Mouse (Mus musculus): ENCODE results near the gene Eci1. TPM values are rescaled to one million over a fixed set of nuclear protein-coding genes. Genes with fewer than 3 reads are reported as not detected.

Gene Eci1
- 196 and 222 TPM in 2 replicates for polyA plus RNA-seq (2012; rRNA removed)

DNA sequence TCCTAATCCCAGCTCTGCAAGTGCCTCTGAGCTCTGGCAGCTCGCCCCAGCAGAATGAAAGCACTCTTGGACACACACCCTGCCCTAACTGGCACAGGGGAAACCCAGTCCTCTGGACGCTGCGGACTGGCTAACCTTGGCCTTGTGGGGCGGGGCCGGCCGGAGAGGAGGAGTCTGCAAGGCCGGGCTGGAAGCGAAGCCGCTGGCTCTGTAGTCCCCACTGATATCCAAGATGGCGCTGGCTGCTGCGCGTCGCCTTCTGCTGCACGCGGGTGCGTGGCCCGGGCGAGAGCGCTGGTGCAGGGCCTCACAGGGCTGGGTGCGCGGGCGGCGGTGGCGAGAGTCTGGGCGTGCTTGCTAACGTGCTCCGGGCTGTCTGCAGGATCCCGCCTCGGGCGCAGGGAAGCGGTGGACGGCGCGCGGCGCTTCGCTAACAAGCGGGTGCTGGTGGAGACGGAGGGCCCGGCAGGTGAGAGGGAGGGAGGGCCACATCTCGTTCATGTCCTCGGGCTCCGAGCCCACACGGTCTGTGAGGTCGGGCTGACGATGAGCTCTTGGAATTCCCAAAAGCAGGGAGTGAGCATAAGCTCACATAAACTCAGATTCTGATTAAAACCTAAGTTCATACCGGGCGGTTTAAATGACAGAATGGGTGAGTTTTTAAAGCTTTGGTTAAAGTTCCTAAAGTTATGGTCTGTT is at the start of gene Eci1:
TSS of gene Eci1 (plus strand) at position 171 of the 699 bp plus-strand sequence.
- peak; percentile 99 for DNase-seq
- Histone ChIP-seq H3K27me3 (replicated peaks; ENCODE audit: control insufficient read depth, insufficient read depth, low read length) (no peaks in the 10 kb centered on the region), H3K4me1 (ENCODE audit: control insufficient read depth, insufficient read depth, low read length) (peaks cover 13% of the 10 kb centered on the region; the same call in 1 of the 2 replicates), H3K27ac (ENCODE audit: insufficient read depth, low read depth, low read length) (peak within 1 kb of the TSS; percentile 93), H3K4me3 (ENCODE audit: insufficient read depth, low read depth, low read length) (peak within 1 kb of the TSS; percentile 79), H3K36me3 (ENCODE audit: control insufficient read depth, insufficient read depth, low read length) (no peaks in the 10 kb centered on the region; the same call in 1 of the 2 replicates)
- peak; percentile 93 for TF ChIP-seq POLR2A (IDR thresholded peaks at IDR 0.05; ENCODE audit: low read depth, low read length)
- TF ChIP-seq CTCF (conservative IDR thresholded peaks at IDR 0.05; ENCODE audit: insufficient read depth, insufficient read length, low read depth, low read length), result no peak
- under 1% methylated on average over 48 of the region's 48 CpGs for WGBS

DNA sequence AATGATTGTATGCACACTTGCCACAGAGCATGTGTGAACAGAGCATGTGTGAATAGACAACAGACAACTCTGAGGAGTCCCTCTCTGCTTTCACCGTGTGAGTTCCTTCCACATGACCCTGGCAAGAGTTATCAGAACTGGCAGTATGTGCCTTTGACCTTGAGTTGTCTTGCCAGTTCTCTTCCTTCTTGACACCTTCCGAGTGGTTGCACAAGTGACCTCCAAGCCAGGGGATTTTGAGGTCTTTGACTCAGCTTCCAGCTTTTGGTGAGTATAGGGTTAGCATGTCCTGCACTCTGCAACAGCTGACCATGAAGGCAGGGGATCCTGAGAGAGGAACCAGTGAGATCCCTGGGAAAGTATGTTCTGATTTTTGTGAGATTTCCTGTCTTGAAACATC is 47.9 kb upstream of the Eci1 start:
- no peak for DNase-seq
- peaks cover 11% of the 10 kb centered on the region; the same call in 1 of the 2 replicates for H3K36me3 ChIP-seq (ENCODE audit: control insufficient read depth, insufficient read depth, low read length)
- no peaks in the 10 kb centered on the region for H3K27me3 ChIP-seq (replicated peaks; ENCODE audit: control insufficient read depth, insufficient read depth, low read length)
- H3K4me3 ChIP-seq (ENCODE audit: insufficient read depth, low read depth, low read length), result no peak overlapping the region
- no peaks in the 10 kb centered on the region for H3K4me1 ChIP-seq (ENCODE audit: control insufficient read depth, insufficient read depth, low read length)
- 53% methylated on average over 2 of the region's 2 CpGs for WGBS
- TF ChIP-seq CTCF (conservative IDR thresholded peaks at IDR 0.05; ENCODE audit: insufficient read depth, insufficient read length, low read depth, low read length) (no peak), POLR2A (IDR thresholded peaks at IDR 0.05; ENCODE audit: low read depth, low read length) (no peak)
- no peak overlapping the region for H3K27ac ChIP-seq (ENCODE audit: insufficient read depth, low read depth, low read length)

DNA sequence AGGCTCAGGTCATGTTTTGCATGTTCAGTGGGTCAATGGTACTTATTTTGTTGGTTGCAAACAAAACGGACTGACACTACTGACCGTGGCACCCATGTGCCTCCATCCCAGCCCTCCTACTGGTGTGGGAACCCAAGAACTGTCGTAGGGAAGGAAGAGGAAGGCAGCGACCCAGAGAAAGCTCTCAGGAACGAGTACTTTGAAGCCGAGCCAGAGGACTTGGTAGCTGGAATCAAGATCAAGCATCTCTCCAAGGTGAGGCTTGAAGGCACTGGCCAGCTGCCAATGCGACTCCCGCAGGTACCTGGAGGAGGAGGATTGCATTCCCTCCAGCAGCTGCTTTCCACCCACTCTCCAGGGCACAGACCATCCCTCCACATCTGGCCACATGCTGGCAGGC is 42.7 kb upstream of the Eci1 start:
- H3K27me3 ChIP-seq (replicated peaks; ENCODE audit: control insufficient read depth, insufficient read depth, low read length), result no peaks in the 10 kb centered on the region
- no peaks in the 10 kb centered on the region for H3K4me1 ChIP-seq (ENCODE audit: control insufficient read depth, insufficient read depth, low read length)
- no peak for TF ChIP-seq CTCF (conservative IDR thresholded peaks at IDR 0.05; ENCODE audit: insufficient read depth, insufficient read length, low read depth, low read length)
- no peak for TF ChIP-seq POLR2A (IDR thresholded peaks at IDR 0.05; ENCODE audit: low read depth, low read length)
- no peak overlapping the region for H3K4me3 ChIP-seq (ENCODE audit: insufficient read depth, low read depth, low read length)
- H3K27ac ChIP-seq (ENCODE audit: insufficient read depth, low read depth, low read length), result no peak overlapping the region
- DNase-seq, result no peak
- H3K36me3 ChIP-seq (ENCODE audit: control insufficient read depth, insufficient read depth, low read length), result peaks cover 2% of the 10 kb centered on the region
- WGBS, result 63% methylated on average over 8 of the region's 8 CpGs

DNA sequence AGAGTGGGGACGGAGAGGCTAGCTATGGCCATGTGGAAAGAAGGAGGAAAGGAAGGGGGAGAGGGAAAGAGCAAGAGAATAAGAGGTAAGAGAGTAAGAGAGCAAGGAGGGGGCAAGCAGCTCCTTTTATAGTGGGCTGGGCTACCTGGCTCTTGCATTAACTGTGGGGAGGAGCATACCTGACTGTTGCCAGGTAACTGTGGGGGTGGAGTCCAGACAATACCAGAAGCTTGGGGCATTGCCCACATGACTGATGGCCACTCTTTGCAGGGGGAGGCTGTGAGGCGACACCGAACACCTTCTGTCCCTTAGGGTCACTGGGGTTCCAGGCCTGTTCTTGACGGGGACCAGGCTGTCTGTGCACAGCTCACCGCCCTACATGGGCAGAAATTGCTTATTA is 37.7 kb upstream of the Eci1 start:
- 81% methylated on average over 5 of the region's 5 CpGs for WGBS
- DNase-seq, result no peak
- Histone ChIP-seq H3K4me1 (ENCODE audit: control insufficient read depth, insufficient read depth, low read length) (no peaks in the 10 kb centered on the region), H3K27ac (ENCODE audit: insufficient read depth, low read depth, low read length) (no peak overlapping the region), H3K36me3 (ENCODE audit: control insufficient read depth, insufficient read depth, low read length) (no peaks in the 10 kb centered on the region; the same call in none of the 2 replicates), H3K27me3 (replicated peaks; ENCODE audit: control insufficient read depth, insufficient read depth, low read length) (no peaks in the 10 kb centered on the region), H3K4me3 (ENCODE audit: insufficient read depth, low read depth, low read length) (no peak overlapping the region)
- TF ChIP-seq POLR2A (IDR thresholded peaks at IDR 0.05; ENCODE audit: low read depth, low read length) (no peak), CTCF (conservative IDR thresholded peaks at IDR 0.05; ENCODE audit: insufficient read depth, insufficient read length, low read depth, low read length) (no peak)

DNA sequence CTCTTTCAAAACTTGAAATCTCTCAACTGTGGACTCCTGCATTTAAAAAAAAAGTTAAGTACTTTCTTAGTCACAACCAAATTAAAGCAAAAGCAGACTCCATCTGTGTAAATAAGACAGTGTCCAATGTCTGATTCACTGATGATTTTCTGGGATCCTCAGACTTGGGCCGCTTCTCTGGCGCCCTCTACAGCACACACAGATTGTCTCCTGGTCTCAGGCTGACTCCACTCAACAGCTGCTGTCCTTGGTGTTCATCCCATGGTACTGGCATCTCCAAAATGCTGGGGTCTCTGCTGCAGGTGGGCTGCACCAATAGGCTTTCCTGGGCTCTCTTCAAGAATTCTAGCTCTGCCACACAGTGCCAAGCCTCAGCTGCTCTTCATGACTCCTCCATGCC is 36.6 kb upstream of the Eci1 start:
- Histone ChIP-seq H3K4me1 (ENCODE audit: control insufficient read depth, insufficient read depth, low read length) (no peaks in the 10 kb centered on the region), H3K27ac (ENCODE audit: insufficient read depth, low read depth, low read length) (no peak overlapping the region), H3K36me3 (ENCODE audit: control insufficient read depth, insufficient read depth, low read length) (no peaks in the 10 kb centered on the region; the same call in 1 of the 2 replicates), H3K4me3 (ENCODE audit: insufficient read depth, low read depth, low read length) (no peak overlapping the region), H3K27me3 (replicated peaks; ENCODE audit: control insufficient read depth, insufficient read depth, low read length) (no peaks in the 10 kb centered on the region)
- DNase-seq, result peak; percentile 61
- WGBS, result 13% methylated on average over 2 of the region's 2 CpGs
- TF ChIP-seq CTCF (conservative IDR thresholded peaks at IDR 0.05; ENCODE audit: insufficient read depth, insufficient read length, low read depth, low read length) (peak; percentile 86), POLR2A (IDR thresholded peaks at IDR 0.05; ENCODE audit: low read depth, low read length) (no peak)

DNA sequence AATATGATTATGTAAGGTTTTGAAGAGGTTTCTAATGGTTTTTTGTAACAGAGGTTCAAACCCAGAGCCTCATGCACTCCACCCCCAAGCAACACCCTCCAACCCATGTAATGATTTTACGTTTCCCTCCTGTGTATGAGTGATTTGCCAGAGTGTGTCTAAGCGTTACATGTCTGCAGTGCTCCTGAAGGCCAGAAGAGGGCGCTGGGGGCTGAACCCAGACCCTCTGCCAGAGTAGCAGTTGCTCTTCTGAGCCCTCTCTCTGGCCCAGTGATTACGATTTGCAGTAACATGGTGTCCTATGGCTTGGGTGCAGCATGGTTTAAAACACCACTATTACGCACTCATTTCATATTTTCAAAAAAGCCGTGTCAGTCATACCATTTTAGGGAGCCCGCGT is 35.3 kb upstream of the Eci1 start:
- peak; percentile 52 for TF ChIP-seq CTCF (conservative IDR thresholded peaks at IDR 0.05; ENCODE audit: insufficient read depth, insufficient read length, low read depth, low read length)
- TF ChIP-seq POLR2A (IDR thresholded peaks at IDR 0.05; ENCODE audit: low read depth, low read length), result no peak
- no peaks in the 10 kb centered on the region; the same call in 1 of the 2 replicates for H3K36me3 ChIP-seq (ENCODE audit: control insufficient read depth, insufficient read depth, low read length)
- H3K4me1 ChIP-seq (ENCODE audit: control insufficient read depth, insufficient read depth, low read length), result no peaks in the 10 kb centered on the region
- no peak overlapping the region for H3K4me3 ChIP-seq (ENCODE audit: insufficient read depth, low read depth, low read length)
- 78% methylated on average over 8 of the region's 8 CpGs for WGBS
- no peaks in the 10 kb centered on the region for H3K27me3 ChIP-seq (replicated peaks; ENCODE audit: control insufficient read depth, insufficient read depth, low read length)
- no peak overlapping the region for H3K27ac ChIP-seq (ENCODE audit: insufficient read depth, low read depth, low read length)
- DNase-seq, result no peak

DNA sequence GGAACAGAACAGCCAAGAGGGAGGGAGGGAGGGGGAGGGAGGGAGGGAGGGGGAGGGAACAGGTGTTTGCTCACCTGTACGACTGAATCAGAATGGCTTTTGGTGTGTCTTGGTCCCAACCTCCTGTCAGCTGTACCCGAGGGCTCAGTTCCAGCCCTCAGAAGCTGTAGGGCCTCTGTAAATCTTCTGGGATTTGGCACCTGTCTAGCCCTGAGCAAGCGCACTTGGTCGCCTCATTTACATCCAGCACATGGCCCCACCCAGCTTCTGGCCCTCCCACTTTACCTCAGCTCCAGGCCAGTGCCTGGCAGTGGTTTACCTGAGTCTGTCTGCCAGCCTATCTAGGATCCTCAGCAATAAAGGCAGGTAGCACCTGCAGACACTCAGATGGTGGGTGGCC is 32.9 kb upstream of the Eci1 start:
- H3K4me1 ChIP-seq (ENCODE audit: control insufficient read depth, insufficient read depth, low read length), result no peaks in the 10 kb centered on the region
- H3K4me3 ChIP-seq (ENCODE audit: insufficient read depth, low read depth, low read length), result no peak overlapping the region
- WGBS, result 31% methylated on average over 4 of the region's 4 CpGs
- H3K27ac ChIP-seq (ENCODE audit: insufficient read depth, low read depth, low read length), result no peak overlapping the region
- peak; percentile 17 for DNase-seq
- no peaks in the 10 kb centered on the region; the same call in 1 of the 2 replicates for H3K36me3 ChIP-seq (ENCODE audit: control insufficient read depth, insufficient read depth, low read length)
- TF ChIP-seq CTCF (conservative IDR thresholded peaks at IDR 0.05; ENCODE audit: insufficient read depth, insufficient read length, low read depth, low read length), result no peak
- TF ChIP-seq POLR2A (IDR thresholded peaks at IDR 0.05; ENCODE audit: low read depth, low read length), result no peak
- no peaks in the 10 kb centered on the region for H3K27me3 ChIP-seq (replicated peaks; ENCODE audit: control insufficient read depth, insufficient read depth, low read length)
